Mouse (Mus musculus) c-Kit-positive CD71-positive TER-119-negative erythroid progenitor cells, embryonic 14.5 days (primary cell): ENCODE measurements around the gene Med25.
"Not testable (repeated sequence)": the region's sequence is repeated elsewhere in the genome, so short reads cannot be mapped to it uniquely, and the experiment has no call there.

Experiments used
- DNase-seq: peaks from one replicate; pipeline ENCODE4 v3.0.0-alpha.2; 2013; ENCODE audit warnings: low read depth

Med25 gene

DNA sequence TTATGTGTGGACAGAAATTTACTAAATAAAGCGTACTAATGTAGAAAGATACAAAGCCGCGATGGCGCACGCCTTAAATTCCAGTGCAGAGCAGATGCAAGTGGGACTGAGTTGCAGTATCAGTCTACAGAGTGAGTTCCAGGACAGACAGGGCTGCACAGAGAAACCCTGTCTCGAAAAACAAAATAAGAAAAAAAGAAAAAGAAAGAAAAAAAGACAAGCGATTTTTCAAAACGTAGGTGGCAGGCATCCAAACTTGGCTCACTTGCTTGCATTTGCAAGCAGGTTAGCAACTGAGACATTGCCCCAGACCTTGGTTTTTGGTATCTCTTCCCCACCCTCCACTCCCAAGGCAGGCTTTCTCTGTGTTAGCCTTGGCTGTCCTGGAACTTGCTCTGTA lies 685 bp upstream of the Med25 start:
- no peak for DNase-seq

DNA sequence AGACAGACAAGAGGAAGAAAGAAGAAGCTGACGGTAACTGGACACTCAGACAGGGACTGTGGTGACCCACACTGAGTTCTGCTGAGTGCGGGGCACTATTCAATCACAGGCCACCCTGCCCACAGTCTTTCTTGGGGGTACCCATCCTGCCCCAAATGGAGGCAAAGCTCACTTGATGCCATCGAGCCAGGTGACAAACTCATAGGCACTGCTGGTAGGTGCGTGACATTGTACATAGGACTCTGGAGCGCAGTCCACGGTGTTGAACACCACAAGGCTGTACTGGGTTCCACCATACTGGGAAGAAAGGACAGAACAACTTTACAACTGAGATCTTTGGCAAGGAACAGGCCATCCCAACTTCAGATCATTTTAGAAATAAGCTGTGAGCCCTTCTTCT lies 901 bp downstream of the Med25 start:
- no peak for DNase-seq

DNA sequence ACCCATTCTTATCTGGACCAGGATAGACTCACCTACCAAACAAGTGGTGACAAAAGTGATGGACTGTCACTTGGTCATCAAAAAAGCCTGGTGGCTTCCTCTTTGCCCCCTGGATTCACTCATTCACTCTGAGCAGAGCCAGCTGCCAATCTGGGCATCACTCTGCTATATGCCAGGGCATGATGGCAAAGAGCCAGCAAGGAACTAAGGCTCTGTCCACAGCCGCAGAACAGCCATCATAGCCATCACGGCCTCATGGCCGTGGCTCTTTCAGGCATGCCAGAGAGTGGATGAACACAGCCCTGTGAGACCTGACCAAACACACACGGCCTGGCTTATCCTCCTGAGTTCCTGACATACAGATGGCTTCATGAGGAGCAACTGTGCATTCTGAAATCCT lies 1.8 kb downstream of the Med25 start:
- no peak for DNase-seq

DNA sequence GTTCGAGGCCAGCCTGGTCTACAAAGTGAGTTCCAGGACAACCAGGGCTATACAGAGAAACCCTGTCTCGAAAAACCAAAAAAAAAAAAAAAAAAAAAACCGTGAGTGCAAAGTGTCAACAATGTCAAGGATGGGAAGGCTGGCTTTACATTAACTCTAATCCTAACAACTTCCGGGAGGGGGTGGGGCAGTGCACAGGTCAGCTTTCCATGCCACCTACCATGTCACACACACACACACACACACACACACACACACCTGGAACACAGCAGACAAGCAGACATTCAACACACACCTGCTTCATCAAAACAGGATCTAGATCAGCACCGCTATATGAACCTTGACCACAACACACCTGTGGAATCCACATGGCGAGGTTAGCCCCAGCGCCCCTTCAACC lies 2.3 kb downstream of the Med25 start:
- DNase-seq = no peak

DNA sequence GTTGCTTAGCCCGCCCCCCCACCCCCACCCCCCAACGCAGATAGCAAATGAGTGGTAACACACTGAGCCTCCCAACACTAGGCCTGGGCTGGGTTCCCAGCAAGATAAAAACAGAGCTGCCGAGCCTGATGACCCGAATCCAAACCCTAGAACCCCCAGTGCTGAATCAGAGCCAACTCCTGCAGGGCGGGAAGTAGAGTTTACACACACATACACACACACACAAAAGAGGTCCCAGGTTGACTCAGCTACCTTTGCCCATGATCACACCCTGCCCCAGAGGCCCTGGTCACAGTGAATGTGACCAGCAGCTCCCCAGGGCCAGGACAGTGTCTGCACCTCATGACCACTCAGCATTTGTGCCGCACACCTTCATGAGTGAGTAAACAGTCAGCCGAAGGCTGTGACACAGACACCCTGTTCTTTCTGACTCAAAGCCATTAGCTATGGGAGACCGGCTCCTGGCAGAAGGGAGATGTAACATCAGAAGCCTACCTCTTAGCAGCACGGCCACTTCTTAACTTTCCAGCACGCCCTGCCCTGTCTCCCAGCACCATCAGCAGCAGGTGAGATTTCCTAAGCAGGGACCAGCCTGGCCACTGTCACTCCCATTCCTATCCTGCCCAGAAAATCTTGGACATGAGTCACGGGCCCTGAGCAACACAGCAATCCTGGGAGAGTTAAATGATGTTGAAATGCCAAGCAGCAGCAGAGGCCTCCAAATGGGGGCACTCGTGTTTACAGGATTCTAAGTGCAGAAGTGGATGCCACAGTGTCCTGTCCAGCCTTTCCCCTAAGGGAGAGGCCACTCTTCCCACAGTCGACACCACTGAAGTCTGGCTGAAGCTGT lies 4.0 kb downstream of the Med25 start:
- DNase-seq = no peak

DNA sequence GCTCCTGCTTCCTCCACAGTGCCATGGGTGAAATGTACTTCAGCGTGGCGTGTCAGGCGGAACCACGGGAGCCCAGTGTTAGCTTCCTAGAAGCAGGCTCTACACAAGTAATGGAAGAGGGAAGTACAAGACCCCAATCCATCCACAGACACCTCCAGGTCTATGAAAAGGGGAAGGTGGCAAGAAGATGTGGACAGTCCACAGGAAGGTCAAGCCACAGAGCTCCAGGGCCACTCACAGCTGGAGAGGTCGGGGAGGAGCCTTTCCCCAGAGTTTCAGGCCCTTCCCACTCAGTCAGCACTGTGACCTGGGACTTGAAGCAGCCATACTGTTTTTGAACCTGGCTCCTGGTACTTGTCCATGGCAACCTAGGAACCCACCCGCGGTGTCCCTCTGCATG lies 5.5 kb downstream of the Med25 start:
- no peak for DNase-seq

DNA sequence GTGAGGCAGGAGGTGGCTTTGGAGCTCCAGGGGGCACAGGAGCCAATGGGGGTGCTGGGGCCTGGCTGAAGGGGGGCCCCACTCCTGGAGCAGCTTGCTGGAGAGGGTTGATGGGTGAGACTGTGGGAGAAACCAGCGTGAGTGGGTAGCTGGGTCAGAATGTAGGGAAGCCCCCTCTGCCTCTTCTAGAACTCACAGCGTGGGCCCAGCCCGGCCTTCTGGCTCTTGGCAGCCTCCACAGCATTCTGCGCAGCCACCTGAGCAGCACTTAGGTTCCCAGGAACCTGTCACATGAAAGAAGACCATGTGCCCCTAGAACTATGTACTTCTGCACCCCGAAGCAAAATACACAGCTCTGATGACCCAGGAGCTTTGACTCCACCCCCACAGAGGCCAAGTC lies 7.9 kb downstream of the Med25 start:
- DNase-seq = no peak

DNA sequence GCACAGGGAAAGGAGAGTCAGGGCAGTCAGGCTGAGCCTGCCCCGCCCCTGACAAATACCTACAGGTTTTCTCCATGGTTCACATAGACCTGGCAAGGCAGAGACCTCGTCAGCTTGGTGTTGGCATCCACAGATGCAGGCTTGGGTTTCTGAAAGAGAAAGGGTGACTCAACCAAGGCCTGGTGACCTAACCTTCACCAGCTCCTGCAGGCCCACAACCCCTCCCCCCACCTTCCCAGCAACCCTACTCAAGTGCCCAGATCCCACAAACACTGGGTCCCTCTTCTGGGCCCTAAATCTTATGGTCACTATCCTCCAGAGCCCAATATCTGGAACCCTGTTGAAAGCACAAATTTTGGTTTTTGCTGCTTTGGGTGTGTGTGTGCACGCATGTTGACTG lies 9.5 kb downstream of the Med25 start:
- no peak for DNase-seq

DNA sequence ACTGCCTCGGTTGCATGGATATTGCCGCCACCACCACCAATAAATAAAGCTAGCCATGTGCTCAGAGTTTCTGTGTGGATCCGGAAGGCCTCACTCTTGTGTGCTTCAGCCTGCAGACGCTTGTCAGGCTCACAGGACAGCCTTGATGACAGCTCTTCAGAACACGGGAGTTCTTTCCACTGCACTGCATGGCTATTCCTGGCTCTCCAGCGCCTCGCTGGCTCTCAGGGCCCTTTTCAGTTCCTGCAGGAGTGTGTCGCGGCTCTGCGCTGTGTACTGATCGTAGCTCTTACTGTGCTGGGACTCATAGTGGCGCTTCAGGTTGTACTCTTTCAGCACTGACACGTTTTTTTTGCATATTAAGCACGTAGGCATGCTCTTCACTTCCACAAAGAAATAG lies 14.7 kb downstream of the Med25 start:
- DNase-seq = no peak

DNA sequence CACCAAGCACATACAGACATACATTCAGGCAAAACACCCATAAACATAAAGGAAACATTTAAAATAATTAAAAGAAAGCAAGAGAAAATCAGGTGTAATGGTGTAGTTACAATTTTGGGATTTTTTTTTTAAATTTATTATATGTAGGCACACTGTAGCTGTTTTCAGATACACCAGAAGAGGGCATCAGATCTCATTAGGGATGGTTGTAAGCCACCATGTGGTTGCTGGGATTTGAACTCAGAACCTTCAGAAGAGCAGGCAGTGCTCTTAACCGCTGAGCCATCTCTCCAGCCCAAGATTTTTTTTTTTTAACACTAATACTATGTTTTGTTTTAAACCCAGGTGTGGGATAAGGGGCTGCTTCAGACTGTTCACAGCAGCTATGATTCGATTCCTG lies 20.7 kb downstream of the Med25 start:
- DNase-seq = not testable (repeated sequence)

DNA sequence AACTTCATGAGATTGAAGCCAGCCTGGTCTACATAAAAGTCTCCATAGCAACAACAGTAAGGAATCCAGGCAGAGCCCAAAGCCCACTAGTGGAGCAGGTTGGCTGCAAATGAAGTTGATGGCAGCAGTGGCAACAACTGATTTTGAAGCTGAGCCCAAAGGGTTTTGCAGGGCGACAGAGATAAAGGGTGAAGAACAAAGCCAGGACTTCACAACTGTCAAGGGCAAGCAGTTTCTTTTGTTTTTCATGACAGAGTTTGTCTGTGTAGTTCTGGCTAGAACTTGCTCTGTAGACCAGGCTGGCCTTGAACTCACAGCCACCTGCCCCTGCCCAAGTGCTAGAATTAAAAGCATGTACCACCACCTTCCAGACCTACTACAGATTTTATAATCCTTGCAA lies 21.3 kb downstream of the Med25 start:
- DNase-seq = no peak

DNA sequence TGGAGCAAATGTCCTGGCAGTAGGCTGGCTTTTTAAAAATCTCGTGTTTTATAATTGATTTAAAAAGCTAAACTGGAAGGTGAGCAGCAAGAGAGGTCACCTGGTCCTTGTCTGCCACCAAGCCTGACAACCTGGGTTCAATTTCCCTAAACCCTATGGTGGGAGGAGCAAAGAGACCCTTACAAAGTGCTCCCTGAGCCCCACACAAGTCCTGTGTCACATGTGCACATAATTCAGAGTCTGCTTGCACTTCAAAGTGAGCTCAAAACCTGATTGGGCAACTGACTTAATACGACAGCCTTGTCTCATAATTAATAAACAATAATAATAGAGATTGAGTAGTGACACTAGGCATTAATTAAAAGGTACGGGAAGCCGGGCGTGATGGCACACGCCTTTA lies 21.9 kb downstream of the Med25 start:
- no peak for DNase-seq

DNA sequence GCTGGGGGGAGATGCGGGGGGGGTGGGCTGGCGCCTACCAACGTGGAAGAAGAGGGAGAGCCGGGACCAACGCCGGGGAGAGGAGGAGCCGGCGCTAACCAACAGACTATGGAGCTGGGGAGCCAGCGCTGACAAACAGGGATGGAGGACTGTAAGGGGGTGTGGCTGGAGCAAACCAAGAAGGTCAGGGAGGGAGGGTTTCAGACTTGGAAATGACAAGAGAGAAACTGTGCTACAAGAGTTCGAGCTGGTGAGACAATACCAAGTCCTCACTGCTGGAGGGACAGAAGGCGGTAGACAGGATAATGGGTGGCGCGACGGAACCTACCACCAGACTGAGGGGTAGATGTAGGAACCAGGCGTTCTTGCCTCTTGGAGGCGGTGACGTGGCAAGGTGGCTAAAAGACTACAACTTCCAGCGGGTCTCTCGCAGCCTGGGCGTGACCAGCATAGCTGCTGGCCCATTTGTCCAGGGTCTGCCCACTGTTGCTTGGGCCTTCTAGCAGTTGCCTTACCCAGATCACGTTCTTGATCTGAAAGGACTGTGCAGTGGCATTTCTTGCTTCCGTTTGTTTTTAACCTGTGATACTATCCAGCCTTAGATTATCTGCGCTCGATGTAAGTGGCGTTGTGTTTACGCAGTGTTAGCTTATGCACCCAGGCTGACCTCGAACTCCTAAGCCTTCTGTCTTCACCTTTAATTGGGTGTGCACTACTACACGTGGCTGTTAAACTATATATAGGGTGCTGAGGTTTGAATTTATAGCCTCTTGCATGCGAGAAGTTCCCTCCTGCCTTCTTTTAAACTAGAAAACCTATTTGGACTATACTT lies 22.6 kb downstream of the Med25 start, which contains the start of gene Ptov1:
Ptov1 (minus strand) TSS at position 92 of the 832 bp plus-strand sequence.
- DNase-seq = peak; percentile 89

DNA sequence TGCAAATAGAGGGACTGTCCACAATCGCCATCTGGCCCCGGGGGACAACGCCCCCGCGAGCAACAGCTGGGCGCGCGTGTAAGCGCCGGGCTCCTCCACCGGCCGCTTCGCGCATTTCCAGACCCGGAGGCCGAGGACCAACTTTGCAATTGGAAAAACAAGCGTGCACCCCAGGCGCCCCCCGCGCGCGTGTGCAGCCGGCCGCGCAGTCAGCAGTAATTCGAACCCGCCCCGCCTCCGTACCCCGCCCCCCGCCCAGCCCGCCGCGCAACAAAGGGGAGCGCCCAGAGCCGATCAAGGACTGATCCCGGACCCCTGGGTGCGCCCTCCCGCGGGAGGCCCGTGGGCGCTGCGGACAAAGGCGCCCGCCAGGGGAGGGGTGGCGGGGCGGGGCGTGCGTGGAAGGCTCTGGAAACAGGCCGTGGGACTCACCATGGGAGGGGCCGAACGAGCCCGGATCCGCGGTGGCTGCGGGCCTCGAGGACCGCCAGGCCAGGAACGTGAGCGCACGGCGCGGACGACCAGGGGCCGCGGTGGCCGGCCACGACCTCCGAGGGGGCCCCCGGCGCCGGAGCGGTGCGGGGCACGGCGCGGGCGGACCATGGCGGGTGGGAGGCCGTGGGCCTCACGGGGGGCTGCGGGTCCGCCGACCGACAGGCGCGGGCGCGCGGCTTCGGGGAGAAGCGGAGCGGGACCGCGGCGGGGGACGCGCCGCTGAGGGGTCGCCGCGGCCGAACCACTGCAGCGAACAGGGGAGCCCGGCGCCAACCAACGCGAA lies 23.4 kb downstream of the Med25 start:
- DNase-seq = no peak

DNA sequence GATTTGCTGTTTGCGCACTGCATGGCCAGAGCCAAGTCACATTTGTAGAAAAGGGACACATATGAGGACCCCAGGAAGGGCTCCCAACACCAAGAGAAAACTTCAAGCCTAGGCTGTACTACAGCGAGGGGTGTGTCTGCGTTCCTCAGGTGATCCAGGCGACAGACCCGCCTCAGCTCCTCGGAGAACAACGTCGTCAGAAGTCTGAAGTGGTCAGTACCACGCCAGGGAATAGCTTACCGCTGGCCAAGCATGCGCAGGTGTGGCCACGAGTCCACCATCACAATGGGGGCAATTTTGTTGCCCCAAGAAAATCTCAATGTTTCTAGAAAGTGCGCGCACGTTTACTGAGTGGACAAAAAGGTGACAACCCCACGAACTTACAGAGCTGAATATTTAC lies 24.0 kb downstream of the Med25 start:
- DNase-seq = no peak

DNA sequence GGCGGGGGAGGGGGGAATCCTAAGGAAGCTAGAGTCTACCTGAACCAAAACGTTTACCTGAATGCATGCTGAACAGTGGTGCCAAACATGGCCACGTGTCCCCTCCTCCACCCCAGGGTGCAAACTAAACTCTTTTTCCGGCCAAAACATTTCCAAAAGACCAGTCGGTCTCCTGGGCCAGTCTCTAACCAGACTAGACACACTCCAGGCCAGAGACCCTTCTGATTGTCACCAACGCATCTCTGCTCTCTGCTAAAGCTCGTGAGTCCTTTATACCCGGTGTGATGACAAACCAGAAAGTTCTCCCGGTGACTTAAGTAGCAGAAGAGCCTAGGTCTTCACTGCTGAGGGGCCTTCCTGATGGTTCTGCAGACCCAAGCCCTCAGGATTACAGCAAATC lies 24.7 kb downstream of the Med25 start:
- DNase-seq = no peak

DNA sequence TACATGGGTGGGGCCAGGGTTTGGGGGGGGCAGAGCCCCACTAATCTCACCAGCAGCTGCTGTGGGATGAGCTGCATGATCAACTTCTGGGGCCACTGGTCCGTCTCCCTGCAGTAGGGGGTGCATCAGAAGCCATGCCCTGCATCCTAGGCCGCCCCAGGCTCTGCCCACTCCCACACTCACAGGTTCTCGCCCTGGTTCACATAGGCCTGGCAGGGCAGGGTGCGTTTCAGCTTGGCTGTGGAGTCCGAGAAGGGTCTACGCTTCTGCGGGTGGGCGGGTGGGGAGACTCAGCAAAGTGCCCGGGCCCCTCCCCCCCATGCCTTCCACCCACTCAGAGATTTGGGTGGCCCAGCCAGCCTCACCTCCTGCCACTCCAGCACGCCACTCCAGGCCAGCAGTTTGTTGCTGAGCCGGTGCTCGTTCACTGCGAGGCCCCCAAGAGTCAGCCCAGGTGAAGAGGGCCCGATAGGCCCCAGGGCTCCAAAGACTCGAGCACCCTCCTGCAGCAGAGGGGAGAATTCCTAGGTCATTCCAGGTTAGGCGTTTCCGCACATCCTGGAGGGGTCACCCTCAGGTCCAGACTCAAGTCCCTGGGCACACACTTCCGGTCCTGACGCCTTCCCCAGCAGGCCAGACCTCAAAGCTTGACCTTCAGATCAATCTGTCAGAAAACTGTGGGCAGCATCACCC lies 25.4 kb downstream of the Med25 start:
- no peak for DNase-seq

DNA sequence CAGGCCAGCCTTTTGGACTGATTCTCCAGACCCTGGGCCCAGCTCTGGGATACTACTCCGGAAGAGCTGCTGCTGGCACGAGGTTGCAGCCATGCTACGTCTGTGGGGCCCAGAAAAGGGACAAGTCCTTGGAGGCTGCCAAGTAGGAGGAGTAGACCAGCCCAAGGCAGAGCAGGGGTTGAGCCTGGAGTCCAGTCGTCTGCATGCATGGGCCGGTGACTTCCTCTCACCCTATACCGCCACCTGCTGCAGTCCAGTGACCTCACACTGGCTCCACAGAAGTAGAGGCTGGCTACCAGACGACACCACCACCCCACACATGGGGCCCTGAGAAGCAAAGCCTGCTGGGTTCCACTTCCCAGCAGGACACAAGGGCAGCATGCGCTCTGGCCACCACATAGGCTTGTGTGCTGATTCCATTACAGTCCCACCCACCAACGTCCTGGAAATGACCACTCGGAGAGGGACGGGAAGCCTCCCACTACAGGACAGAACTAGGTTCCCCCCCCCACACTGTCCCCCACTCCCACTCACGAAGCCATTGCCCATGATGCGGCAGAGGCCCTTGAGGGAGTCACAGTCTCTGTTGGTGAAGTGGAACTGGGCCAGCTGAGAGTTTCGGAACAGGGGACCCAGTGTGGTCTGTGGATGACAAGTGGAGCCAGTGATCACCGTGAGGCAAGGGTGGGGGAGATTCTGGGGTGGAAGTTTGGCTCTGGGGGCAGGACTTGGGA lies 26.1 kb downstream of the Med25 start:
- no peak for DNase-seq

DNA sequence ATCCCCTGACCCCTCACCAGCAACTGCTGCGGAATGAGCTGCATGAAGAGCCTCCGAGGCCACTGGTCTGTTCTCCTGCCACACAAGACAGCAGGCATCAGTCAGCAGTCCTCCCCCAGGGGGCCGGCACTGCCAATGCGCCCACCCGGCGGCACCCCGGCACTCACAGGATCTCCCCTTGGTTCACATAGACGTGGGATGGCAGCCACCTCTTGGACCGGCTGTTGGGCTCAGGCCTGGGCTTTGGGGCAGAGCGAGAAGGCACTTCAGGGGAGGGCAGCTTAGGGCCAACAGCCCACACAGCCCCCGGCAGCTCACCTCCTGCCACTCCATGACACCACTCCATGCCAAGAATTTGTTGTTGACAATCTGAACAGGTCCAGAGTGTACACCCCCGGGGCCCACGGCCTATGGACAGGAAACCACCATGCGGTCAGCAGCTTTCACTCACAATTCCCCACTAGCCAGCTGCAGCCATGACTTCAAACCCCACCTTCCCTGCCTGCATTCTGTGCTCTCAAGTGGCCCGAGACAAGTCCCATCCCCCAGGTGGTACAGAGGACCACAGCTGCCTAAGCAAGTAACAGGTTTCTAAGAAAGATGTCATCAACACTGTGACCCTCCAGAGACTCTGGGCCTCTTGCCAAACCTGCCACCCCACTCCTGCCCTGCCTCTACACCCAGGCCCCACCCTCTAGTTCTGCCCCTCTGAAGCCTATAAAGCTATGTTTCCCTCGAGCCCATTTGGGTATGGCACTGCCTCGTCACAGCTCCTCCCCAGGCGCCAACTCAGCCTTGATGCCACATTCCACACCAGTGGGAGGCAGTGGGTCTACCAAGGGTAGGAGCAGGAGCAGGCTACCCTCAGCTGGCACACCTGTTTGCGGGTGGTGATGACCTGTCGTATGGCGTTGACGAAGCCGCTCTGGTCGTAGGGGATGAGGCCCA lies 27.6 kb downstream of the Med25 start:
- no peak for DNase-seq

DNA sequence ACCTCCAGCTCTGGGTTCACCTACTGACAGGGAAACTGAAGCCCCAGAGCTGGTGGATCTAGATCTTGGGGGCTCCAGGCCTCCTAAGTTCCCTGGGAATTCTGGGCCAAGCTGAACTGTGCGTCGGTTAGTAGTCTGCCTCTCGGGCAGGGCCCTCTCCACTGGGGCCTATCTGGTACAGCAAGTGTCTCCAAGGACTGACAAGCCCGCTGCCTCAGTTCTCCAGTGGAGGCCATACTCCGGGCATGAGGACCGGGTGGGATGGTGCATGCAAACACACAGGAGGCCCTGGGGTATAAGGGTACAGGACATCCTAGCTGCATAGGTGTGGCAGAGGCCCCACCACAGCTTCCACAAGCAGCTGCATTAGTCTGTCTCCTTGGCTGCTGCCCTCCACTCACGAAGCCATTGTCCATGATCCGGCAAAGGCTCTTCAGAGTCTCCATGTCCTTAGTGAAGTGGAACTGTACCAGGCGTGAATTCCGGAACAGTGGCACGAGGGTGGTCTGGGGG lies 28.5 kb downstream of the Med25 start:
- no peak for DNase-seq
